Mouse (Mus musculus) telencephalon, adult 2 months (tissue): ENCODE results near the gene Cep57l1.

ENCODE experiments used
- DNase-seq: peaks from one replicate; pipeline ENCODE4 v3.0.0-alpha.2; 2011; ENCODE audit warnings: low read depth, low spot score

Gene Cep57l1

GRCm38 (mm10) chr10:41818036-41818732 lies 8.5 kb upstream of the Cep57l1 start:
- DNase-seq: no peak

GRCm38 (mm10) chr10:41816516-41816915 lies 6.8 kb upstream of the Cep57l1 start:
- no peak for DNase-seq

- DNase-seq: no peak
These were observed 4.7 kb upstream of the Cep57l1 start for GRCm38 (mm10) chr10:41814305-41814853.

- no peak for DNase-seq
These were observed 2.9 kb upstream of the Cep57l1 start for GRCm38 (mm10) chr10:41812566-41812965.

- no peak for DNase-seq
These were observed 1.1 kb upstream of the Cep57l1 start for GRCm38 (mm10) chr10:41810564-41811455.

- peak; percentile 95 for DNase-seq
These were observed 446 bp downstream of the Cep57l1 start for GRCm38 (mm10) chr10:41809080-41809770.

GRCm38 (mm10) chr10:41805729-41806355 lies 3.8 kb downstream of the Cep57l1 start:
- no peak for DNase-seq

- DNase-seq: no peak
These were observed 5.0 kb downstream of the Cep57l1 start for GRCm38 (mm10) chr10:41804711-41805110.

GRCm38 (mm10) chr10:41803467-41803866 lies 6.2 kb downstream of the Cep57l1 start:
- DNase-seq: no peak

- no peak for DNase-seq
These were observed 12.4 kb downstream of the Cep57l1 start for GRCm38 (mm10) chr10:41797253-41797652.

- DNase-seq: no peak
These were observed 17.3 kb downstream of the Cep57l1 start for GRCm38 (mm10) chr10:41792375-41792774.

GRCm38 (mm10) chr10:41767254-41767653 lies 42.4 kb downstream of the Cep57l1 start:
- DNase-seq: no peak

- no peak for DNase-seq
These were observed 43.4 kb downstream of the Cep57l1 start for GRCm38 (mm10) chr10:41766280-41766679.

GRCm38 (mm10) chr10:41765586-41765985 lies 44.1 kb downstream of the Cep57l1 start:
- no peak for DNase-seq

- no peak for DNase-seq
These were observed 45.8 kb downstream of the Cep57l1 start for GRCm38 (mm10) chr10:41763741-41764385.

GRCm38 (mm10) chr10:41760866-41761265 lies 48.8 kb downstream of the Cep57l1 start:
- no peak for DNase-seq

GRCm38 (mm10) chr10:41758041-41758440 lies 51.6 kb downstream of the Cep57l1 start:
- DNase-seq: no peak

GRCm38 (mm10) chr10:41757226-41757625 lies 52.4 kb downstream of the Cep57l1 start:
- DNase-seq: no peak

- no peak for DNase-seq
These were observed 57.7 kb downstream of the Cep57l1 start for GRCm38 (mm10) chr10:41751867-41752480.

GRCm38 (mm10) chr10:41749306-41749705 lies 60.4 kb downstream of the Cep57l1 start:
- no peak for DNase-seq
